Mouse (Mus musculus): ENCODE measurements at regions not wholly inside any gene's neighbourhood (a gene's known extent, or its start where the extent isn't known, plus 50 kb on each side); places are given as distances from the start of the nearest gene placed in this dataset.
"Not testable (repeated sequence)": the region's sequence is repeated elsewhere in the genome, so short reads cannot be mapped to it uniquely, and the experiment has no call there.

DNA sequence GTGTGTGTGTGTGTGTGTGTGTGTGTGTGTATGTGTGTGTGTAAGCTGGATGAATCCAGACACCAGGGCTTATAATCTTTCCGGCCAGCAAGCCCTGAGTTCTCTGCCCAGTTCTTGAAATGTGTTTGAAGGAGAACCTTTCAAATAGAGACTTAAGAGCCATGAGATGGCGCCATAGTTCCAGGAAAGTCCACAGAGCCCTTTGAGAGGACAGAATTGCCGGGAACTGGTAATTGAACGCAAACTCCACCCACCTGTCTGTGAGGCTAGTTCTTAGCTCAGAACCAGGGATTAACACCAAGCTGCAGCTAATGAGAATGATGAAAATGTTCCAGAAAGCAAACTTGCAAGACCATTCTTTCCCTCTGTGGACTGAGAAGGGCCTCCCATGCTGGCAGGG lies 72.2 kb downstream of the Trim42 start:
- H3K9me3 ChIP-seq, result peaks cover 4% of the 10 kb centered on the region; the same call in 1 of the 2 replicates
- no peak overlapping the region for H3K27ac ChIP-seq
- H3K4me1 ChIP-seq, result peaks cover 15% of the 10 kb centered on the region
- H3K4me3 ChIP-seq, result no peak overlapping the region
- 16% methylated on average over 4 of the region's 4 CpGs for WGBS
- DNase-seq (ENCODE audit: extremely low spot score, low spot score), result no peak
- no peaks in the 10 kb centered on the region for H3K36me3 ChIP-seq (replicated peaks)
- peaks cover 12% of the 10 kb centered on the region; the same call in 1 of the 2 replicates for H3K27me3 ChIP-seq (ENCODE audit: poor library complexity, severe bottlenecking)

DNA sequence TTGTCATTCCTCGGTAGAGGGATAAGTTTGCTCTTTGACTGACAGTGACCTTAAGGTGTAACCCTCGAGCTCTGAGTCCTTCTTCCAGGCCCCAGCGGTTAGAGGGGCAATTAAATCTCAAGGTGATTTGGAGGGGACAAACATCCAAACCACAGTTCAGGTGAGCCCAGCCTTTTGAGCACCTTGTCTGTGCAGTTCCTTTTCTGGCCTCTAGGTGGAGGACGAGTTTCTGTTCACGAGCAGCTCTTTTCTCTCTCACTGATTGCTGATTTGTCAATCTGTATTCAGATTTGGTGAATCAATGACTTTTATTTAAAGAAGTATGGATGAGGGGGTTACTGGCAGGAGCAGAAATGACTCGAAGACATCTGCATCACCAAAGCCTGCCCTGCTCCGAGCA lies 74.0 kb downstream of the Trim42 start:
- no peak overlapping the region for H3K4me3 ChIP-seq
- H3K36me3 ChIP-seq (replicated peaks), result no peaks in the 10 kb centered on the region
- H3K27me3 ChIP-seq (ENCODE audit: poor library complexity, severe bottlenecking), result peaks cover 12% of the 10 kb centered on the region; the same call in 1 of the 2 replicates
- 40% methylated on average over 7 of the region's 7 CpGs for WGBS
- H3K4me1 ChIP-seq, result peaks cover 19% of the 10 kb centered on the region
- H3K27ac ChIP-seq, result no peak overlapping the region
- peak; percentile 38 for DNase-seq (ENCODE audit: extremely low spot score, low spot score)
- H3K9me3 ChIP-seq, result no peaks in the 10 kb centered on the region

- Histone ChIP-seq H3K27me3 (ENCODE audit: poor library complexity, severe bottlenecking) (peaks cover 4% of the 10 kb centered on the region; the same call in 1 of the 2 replicates), H3K9me3 (no peaks in the 10 kb centered on the region), H3K4me1 (peaks cover 13% of the 10 kb centered on the region), H3K4me3 (no peak overlapping the region), H3K36me3 (replicated peaks) (no peaks in the 10 kb centered on the region), H3K27ac (no peak overlapping the region)
- DNase-seq (ENCODE audit: extremely low spot score, low spot score), result no peak
- WGBS, result 76% methylated on average over 1 of the region's 1 CpGs
These were observed 77.9 kb downstream of the Trim42 start for GRCm38 (mm10) chr9:97291870-97292269.

- 86% methylated on average over 7 of the region's 7 CpGs for WGBS
- Histone ChIP-seq H3K4me3 (no peak overlapping the region), H3K27ac (no peak overlapping the region), H3K36me3 (replicated peaks) (no peaks in the 10 kb centered on the region), H3K27me3 (ENCODE audit: poor library complexity, severe bottlenecking) (no peaks in the 10 kb centered on the region), H3K4me1 (peaks cover 9% of the 10 kb centered on the region), H3K9me3 (no peaks in the 10 kb centered on the region)
- DNase-seq (ENCODE audit: extremely low spot score, low spot score), result no peak
These were observed 85.4 kb downstream of the Trim42 start for GRCm38 (mm10) chr9:97284282-97284802.

GRCm38 (mm10) chr9:97282090-97282489 lies 87.7 kb downstream of the Trim42 start:
- no peak overlapping the region for H3K27ac ChIP-seq
- H3K4me1 ChIP-seq, result peaks cover 9% of the 10 kb centered on the region
- H3K4me3 ChIP-seq, result no peak overlapping the region
- no peaks in the 10 kb centered on the region for H3K9me3 ChIP-seq
- no peaks in the 10 kb centered on the region for H3K36me3 ChIP-seq (replicated peaks)
- WGBS, result 92% methylated on average over 3 of the region's 3 CpGs
- no peaks in the 10 kb centered on the region for H3K27me3 ChIP-seq (ENCODE audit: poor library complexity, severe bottlenecking)
- no peak for DNase-seq (ENCODE audit: extremely low spot score, low spot score)

DNA sequence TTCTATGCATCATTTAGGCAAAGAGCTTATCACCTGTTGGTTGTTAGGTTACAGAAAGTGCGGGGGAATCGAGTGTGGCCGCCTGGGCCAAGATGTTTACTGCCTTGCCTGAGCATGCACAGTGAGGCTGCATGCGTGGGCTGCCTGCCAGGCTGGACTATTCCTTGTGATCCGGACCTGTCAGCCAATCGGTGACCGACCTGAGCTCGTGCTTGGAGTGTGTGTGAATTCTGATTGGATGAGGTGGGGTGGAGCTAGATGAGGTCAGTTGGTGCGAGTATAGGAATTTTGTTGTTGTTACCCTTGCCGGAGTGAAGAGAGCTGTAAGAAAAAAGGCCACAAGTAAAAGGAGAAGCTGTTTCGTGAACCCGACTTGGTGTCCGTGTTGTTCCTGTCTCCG lies 94.3 kb downstream of the Trim42 start:
- not testable (repeated sequence) for H3K36me3 ChIP-seq (replicated peaks); H3K27ac ChIP-seq; H3K4me3 ChIP-seq; H3K9me3 ChIP-seq; H3K4me1 ChIP-seq; DNase-seq (ENCODE audit: extremely low spot score, low spot score); H3K27me3 ChIP-seq (ENCODE audit: poor library complexity, severe bottlenecking)
- WGBS, result 92% methylated on average over 14 of the region's 14 CpGs

DNA sequence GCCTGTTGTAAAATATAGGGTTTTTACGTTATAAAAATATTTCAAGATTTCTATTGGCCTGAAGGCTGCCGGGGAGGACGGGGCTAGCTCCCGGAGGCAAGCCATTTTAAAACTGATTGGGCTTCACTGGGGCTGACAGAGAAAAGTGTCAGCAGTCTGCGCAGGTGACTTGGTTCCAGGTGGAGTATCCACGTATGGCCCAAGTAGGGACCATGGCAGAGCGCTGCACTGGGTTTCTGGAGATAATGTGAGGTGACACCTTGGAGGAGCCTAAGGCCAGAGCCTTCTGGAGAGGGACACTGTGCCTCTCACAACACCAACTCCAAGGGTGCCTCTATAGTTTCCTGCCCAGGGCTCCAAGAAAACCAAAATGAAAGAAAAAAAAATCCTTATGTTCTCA lies 95.9 kb downstream of the Trim42 start:
- H3K27me3 ChIP-seq (ENCODE audit: poor library complexity, severe bottlenecking), result no peaks in the 10 kb centered on the region
- H3K4me3 ChIP-seq, result no peak overlapping the region
- H3K4me1 ChIP-seq, result no peaks in the 10 kb centered on the region
- no peaks in the 10 kb centered on the region for H3K36me3 ChIP-seq (replicated peaks)
- DNase-seq (ENCODE audit: extremely low spot score, low spot score), result no peak
- no peaks in the 10 kb centered on the region for H3K9me3 ChIP-seq
- 93% methylated on average over 7 of the region's 7 CpGs for WGBS
- no peak overlapping the region for H3K27ac ChIP-seq

- H3K9me3 ChIP-seq, result no peaks in the 10 kb centered on the region
- H3K27me3 ChIP-seq (ENCODE audit: poor library complexity, severe bottlenecking), result no peaks in the 10 kb centered on the region
- no peak overlapping the region for H3K27ac ChIP-seq
- no peaks in the 10 kb centered on the region for H3K4me1 ChIP-seq
- DNase-seq (ENCODE audit: extremely low spot score, low spot score), result no peak
- H3K36me3 ChIP-seq (replicated peaks), result no peaks in the 10 kb centered on the region
- WGBS, result 96% methylated on average over 8 of the region's 8 CpGs
- no peak overlapping the region for H3K4me3 ChIP-seq
These were observed 97.7 kb downstream of the Trim42 start for GRCm38 (mm10) chr9:97272061-97272460.

DNA sequence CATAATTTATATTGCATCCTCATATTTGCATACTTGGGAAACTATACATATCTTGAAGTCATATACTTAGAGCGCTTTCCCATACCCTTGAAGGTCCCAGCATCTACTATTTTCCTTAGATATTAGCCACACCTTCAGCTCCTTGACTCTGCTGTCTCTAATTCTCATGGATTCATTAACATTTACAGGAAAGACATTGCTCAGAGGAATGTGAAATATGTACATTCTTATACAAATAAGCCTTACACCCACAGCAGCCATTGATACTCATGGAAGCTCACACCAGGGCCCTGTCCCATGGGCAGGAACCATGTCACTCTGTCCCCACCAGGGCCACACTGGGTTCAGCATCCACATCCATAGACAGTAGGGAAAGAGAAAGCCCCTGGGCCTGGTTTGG lies 122.1 kb downstream of the Trim42 start:
- no peak overlapping the region for H3K4me3 ChIP-seq
- H3K4me1 ChIP-seq, result no peaks in the 10 kb centered on the region
- no peaks in the 10 kb centered on the region for H3K36me3 ChIP-seq (replicated peaks)
- no peaks in the 10 kb centered on the region for H3K27me3 ChIP-seq (ENCODE audit: poor library complexity, severe bottlenecking)
- WGBS, result 94% methylated on average over 1 of the region's 1 CpGs
- DNase-seq (ENCODE audit: extremely low spot score, low spot score), result no peak
- H3K9me3 ChIP-seq, result no peaks in the 10 kb centered on the region
- no peak overlapping the region for H3K27ac ChIP-seq

DNA sequence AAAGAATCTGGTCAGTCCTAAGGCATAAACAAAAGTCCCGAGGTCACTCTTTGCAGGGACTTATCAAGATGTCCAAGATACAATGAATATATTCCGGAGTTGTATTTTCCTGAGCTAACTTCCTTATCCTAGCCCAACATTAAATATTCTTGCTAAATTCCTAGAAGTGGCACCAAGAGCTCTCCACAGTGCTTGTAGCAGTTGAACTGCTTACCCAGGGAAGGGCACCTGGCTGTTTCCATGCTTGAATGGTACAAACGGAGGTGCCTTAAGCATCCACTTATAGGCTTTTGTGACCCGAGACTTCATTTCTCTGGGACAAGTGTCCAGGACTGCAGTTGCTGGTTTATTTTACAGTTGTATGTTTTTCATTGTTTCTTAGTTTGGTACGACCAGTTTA lies 115.1 kb upstream of the Slc25a36 start:
- no peaks in the 10 kb centered on the region for H3K36me3 ChIP-seq (replicated peaks)
- H3K27me3 ChIP-seq (ENCODE audit: poor library complexity, severe bottlenecking), result no peaks in the 10 kb centered on the region
- 89% methylated on average over 5 of the region's 5 CpGs for WGBS
- no peak overlapping the region for H3K4me3 ChIP-seq
- no peaks in the 10 kb centered on the region for H3K9me3 ChIP-seq
- no peak for DNase-seq (ENCODE audit: extremely low spot score, low spot score)
- peaks cover 16% of the 10 kb centered on the region for H3K4me1 ChIP-seq
- H3K27ac ChIP-seq, result no peak overlapping the region

DNA sequence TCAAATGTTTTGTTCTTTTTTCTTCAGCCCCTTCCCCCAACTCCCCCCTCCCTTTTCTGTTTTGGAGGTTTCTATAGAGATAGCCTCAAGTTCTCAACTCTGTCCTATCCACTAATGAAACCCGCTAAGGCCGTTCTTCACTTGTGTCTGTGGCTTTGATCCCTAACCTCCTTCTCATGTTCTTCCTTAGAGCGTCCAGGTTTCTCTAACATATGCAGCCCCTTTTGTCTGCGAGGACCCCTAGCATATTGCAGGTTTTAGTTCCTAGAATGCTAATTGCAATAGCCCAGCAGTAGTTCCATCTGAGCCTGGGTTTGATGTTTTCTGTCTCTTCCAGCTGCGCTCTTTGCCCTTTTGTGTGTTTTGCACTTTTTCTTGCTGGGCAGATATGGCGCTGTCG lies 113.6 kb upstream of the Slc25a36 start:
- Histone ChIP-seq H3K36me3 (replicated peaks) (no peaks in the 10 kb centered on the region), H3K9me3 (no peaks in the 10 kb centered on the region), H3K4me1 (peaks cover 16% of the 10 kb centered on the region), H3K27me3 (ENCODE audit: poor library complexity, severe bottlenecking) (no peaks in the 10 kb centered on the region), H3K4me3 (no peak overlapping the region; the same call in 1 of the 2 replicates), H3K27ac (0 out of 2 replicates have a peak overlapping the region, but pooled peaks have one; percentile 15)
- 48% methylated on average over 7 of the region's 7 CpGs for WGBS
- no peak for DNase-seq (ENCODE audit: extremely low spot score, low spot score)

DNA sequence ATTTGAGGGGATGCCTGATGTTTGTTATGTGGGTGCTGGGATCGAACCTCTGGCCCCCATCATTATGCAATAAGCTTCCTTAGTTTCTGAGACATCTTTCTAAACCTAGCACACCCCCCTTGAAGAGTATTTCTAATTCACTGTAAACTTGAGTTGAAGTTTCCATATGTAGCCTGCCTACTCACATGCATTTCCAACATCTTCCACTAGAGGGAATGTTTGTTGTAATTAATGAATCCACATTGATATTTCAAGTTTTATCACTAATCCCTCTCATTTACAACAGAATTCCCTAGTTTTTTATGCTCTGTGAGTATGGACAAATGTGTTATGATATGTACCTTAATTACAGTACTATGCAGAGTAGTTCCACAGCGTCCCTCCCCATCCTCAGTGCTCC lies 103.8 kb upstream of the Slc25a36 start:
- Histone ChIP-seq H3K27ac (no peak overlapping the region), H3K27me3 (ENCODE audit: poor library complexity, severe bottlenecking) (no peaks in the 10 kb centered on the region), H3K36me3 (replicated peaks) (no peaks in the 10 kb centered on the region), H3K4me1 (no peaks in the 10 kb centered on the region), H3K9me3 (no peaks in the 10 kb centered on the region), H3K4me3 (no peak overlapping the region)
- WGBS, result 41% methylated on average over 2 of the region's 2 CpGs
- no peak for DNase-seq (ENCODE audit: extremely low spot score, low spot score)

DNA sequence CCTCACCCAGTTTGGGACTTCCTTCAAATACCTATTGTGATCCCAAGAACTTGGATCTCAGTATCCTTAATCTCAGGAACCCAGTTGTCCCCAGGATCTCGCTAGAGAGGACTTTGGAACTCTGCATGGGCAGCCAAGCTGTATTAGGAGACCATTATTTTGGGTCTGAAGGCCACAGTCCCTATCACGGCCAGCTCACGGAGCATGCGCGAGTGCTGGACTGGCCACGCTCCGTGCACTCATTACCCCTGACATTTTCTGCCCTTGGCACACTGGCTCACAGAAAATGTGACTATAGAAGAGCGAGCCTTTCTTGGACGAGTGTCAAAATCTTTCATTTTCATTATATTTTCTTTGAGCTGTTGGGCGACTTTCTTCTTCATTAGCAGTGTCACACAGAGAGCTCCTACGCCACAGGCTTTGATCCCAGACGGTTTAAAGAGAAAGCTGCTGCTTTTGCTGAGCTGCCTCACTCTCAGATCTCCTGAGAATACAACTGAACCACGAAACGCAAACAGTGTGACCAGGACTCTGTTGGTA lies 79.4 kb upstream of the Slc25a36 start:
- Histone ChIP-seq H3K36me3 (replicated peaks) (no peaks in the 10 kb centered on the region), H3K4me1 (peaks cover 4% of the 10 kb centered on the region; the same call in 1 of the 2 replicates), H3K4me3 (no peak overlapping the region), H3K27ac (no peak overlapping the region), H3K9me3 (no peaks in the 10 kb centered on the region), H3K27me3 (ENCODE audit: poor library complexity, severe bottlenecking) (no peaks in the 10 kb centered on the region)
- WGBS, result 87% methylated on average over 14 of the region's 14 CpGs
- DNase-seq (ENCODE audit: extremely low spot score, low spot score), result no peak

DNA sequence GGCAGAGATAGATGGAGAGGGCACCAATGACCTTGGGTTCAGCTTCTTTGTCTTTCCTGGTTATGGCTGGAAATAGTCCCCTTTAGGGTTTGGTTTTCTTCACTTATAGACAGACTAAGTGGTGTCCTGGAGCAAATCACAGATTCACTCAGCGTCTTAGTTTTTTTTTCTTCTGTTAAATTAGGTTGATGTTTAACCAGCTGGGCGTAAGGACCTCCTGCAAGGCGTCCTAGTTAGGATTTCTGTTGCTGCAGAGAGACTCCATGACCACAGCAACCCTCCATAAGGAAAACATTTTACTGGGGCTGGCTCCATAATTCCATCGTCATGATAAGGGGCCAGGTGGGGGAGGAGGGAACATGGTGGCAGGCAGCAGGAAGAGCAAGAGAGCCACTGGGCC lies 78.7 kb upstream of the Slc25a36 start:
- DNase-seq (ENCODE audit: extremely low spot score, low spot score), result no peak
- H3K27ac ChIP-seq, result no peak overlapping the region
- no peak overlapping the region for H3K4me3 ChIP-seq
- WGBS, result 91% methylated on average over 4 of the region's 4 CpGs
- H3K4me1 ChIP-seq, result peaks cover 4% of the 10 kb centered on the region; the same call in 1 of the 2 replicates
- no peaks in the 10 kb centered on the region for H3K9me3 ChIP-seq
- no peaks in the 10 kb centered on the region for H3K27me3 ChIP-seq (ENCODE audit: poor library complexity, severe bottlenecking)
- no peaks in the 10 kb centered on the region for H3K36me3 ChIP-seq (replicated peaks)
